Mouse (Mus musculus): Measurements from ENCODE around the gene Pdxk. TPM values are rescaled to one million over a fixed set of nuclear protein-coding genes. Genes with fewer than 3 reads are reported as not detected.

Gene Pdxk
- 16.5 TPM for polyA plus RNA-seq (2017; shearing (Covaris generic))

GRCm38 (mm10) chr10:78464792-78465207 is at the start of gene Pdxk:
TSS of gene Pdxk (minus strand) at chr10:78464975.

GRCm38 (mm10) chr10:78425181-78426041 is 39.4 kb downstream of the Pdxk start, which contains the start of gene Cstb:
TSS of gene Cstb (plus strand) at chr10:78425669.

GRCm38 (mm10) chr10:78412319-78413151 is 52.2 kb downstream of the Pdxk start, which contains the start of gene Rrp1:
TSS of gene Rrp1 (minus strand) at chr10:78413043.

Other genes with a start within 250 kb of the Pdxk start
- 41.3 TPM for gene Trappc10, start 220.3 kb downstream of the Pdxk start, polyA plus RNA-seq (2017; shearing (Covaris generic))
- gene Agpat3, start 112.5 kb downstream of the Pdxk start, polyA plus RNA-seq (2017; shearing (Covaris generic)) = 126 TPM
- 357 TPM for gene Rrp1, start 51.9 kb downstream of the Pdxk start, polyA plus RNA-seq (2017; shearing (Covaris generic))
- 64.8 TPM for gene Cstb, start 39.3 kb downstream of the Pdxk start, polyA plus RNA-seq (2017; shearing (Covaris generic))
- gene Olfr1358, start 52.5 kb upstream of the Pdxk start, polyA plus RNA-seq (2017; shearing (Covaris generic)) = not detected
- gene Ilvbl, start 109.4 kb upstream of the Pdxk start, polyA plus RNA-seq (2017; shearing (Covaris generic)) = 63.5 TPM
- 0.31 TPM for gene Syde1, start 127.0 kb upstream of the Pdxk start, polyA plus RNA-seq (2017; shearing (Covaris generic))
- gene Olfr1357, start 153.1 kb upstream of the Pdxk start, polyA plus RNA-seq (2017; shearing (Covaris generic)) = not detected

Measured in naive thymus-derived CD4-positive, alpha-beta T cell, adult 5 months (primary cell).